Mouse (Mus musculus): ENCODE measurements around the gene Clns1a. TPM values are rescaled to one million over a fixed set of nuclear protein-coding genes. Genes with fewer than 3 reads are reported as not detected.

Clns1a gene
- polyA plus RNA-seq, 1 experiment from 2014 or later: 106 TPM

DNA sequence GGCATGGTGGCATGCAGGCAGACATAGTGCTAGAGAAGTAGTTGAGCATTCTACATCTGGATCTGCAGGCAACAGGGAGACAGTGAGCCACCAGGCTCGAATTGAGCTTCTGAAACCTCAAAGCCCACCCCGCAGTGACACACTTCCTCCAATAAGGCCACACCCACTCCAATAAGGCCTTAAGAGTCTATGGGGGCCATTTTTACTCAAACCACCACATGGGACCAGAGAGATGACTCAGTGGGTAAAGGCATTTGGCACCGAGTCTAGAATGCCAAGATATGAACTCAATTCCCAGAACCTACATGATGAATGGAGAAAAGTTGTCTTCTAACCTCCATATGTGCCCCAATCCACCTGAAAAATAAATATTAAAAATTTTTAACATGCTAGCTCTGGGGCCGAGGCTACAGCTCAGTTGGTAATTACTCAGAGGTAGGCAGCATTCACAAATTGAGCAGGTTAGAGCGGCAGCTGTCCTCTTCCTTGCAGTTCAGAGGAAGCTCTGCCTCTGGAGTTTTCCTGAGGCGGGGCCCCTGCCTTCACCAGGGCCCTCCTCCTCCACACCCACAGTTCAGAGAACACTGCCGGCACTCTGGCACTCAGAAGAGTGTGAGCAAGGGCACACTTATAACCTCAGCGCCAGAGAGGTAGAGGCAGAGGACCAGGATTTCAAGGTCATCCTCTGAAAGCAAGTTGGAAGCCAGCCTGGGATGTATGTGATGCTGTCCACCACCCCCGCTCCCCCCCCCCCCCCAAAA lies 70.2 kb downstream of the Clns1a start:
- Histone ChIP-seq H3K27ac (ENCODE audit: poor library complexity, severe bottlenecking) (no peak overlapping the region), H3K36me3 (no peaks in the 10 kb centered on the region), H3K9me3 (replicated peaks) (no peaks in the 10 kb centered on the region), H3K4me3 (no peak overlapping the region), H3K4me2 (no peak overlapping the region), H3K4me1 (replicated peaks) (no peaks in the 10 kb centered on the region), H3K27me3 (replicated peaks) (no peaks in the 10 kb centered on the region), H3K9ac (no peak overlapping the region)
- 68% methylated on average over 9 of the region's 9 CpGs for WGBS
- no peak for ATAC-seq (ENCODE audit: insufficient number of reproducible peaks, low FRiP score)

DNA sequence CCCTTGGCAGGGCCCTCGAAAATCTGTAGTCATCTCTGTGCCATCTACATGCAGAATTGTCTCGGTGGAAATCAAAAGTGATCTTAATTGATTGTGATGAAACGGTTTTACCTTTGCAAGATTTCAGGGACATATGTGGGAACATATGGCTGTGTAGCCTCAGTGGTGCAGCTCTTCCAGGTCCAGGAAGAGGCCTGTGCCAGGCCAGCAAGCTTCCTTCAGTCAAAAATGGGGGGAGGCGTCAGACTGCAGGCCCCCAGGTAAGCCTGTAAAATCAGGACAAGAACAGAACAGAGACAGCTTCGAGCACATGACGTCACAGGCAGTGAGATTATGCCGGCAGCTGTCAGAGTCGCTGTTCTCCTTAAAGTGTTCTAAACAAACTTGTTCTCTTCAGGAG lies 71.4 kb downstream of the Clns1a start:
- no peak overlapping the region for H3K27ac ChIP-seq (ENCODE audit: poor library complexity, severe bottlenecking)
- 69% methylated on average over 8 of the region's 8 CpGs for WGBS
- no peaks in the 10 kb centered on the region for H3K27me3 ChIP-seq (replicated peaks)
- no peak overlapping the region for H3K4me2 ChIP-seq
- H3K9me3 ChIP-seq (replicated peaks): no peaks in the 10 kb centered on the region
- H3K4me1 ChIP-seq (replicated peaks): no peaks in the 10 kb centered on the region
- ATAC-seq (ENCODE audit: insufficient number of reproducible peaks, low FRiP score): no peak
- no peaks in the 10 kb centered on the region for H3K36me3 ChIP-seq
- no peak overlapping the region for H3K9ac ChIP-seq
- H3K4me3 ChIP-seq: no peak overlapping the region

DNA sequence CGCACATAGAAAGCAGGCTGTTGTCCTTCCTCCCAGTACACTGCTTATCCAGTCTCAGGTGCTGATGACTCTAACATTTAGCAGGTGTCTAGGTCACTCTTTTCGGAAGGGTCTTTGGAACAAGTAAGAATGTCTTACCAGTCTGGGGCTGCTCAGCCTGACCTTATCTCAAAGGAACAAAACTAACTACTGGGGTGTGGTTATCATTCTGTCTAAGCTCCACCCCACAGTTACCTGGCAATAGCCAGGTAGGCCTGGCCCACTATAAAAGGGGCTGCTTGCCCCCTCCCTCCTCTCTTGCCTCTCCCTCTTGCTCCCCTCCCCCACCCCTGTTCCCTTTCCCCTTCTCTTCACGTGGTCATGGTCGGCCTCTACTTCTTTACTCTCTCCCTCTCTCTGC lies 72.6 kb downstream of the Clns1a start:
- H3K9me3 ChIP-seq (replicated peaks): no peaks in the 10 kb centered on the region
- no peaks in the 10 kb centered on the region for H3K4me1 ChIP-seq (replicated peaks)
- H3K36me3 ChIP-seq: no peaks in the 10 kb centered on the region
- no peak overlapping the region for H3K27ac ChIP-seq (ENCODE audit: poor library complexity, severe bottlenecking)
- no peak for ATAC-seq (ENCODE audit: insufficient number of reproducible peaks, low FRiP score)
- H3K4me2 ChIP-seq: no peak overlapping the region
- no peak overlapping the region for H3K4me3 ChIP-seq
- H3K27me3 ChIP-seq (replicated peaks): no peaks in the 10 kb centered on the region
- no peak overlapping the region for H3K9ac ChIP-seq
- WGBS: 68% methylated on average over 4 of the region's 4 CpGs

Other genes with a start within 250 kb of the Clns1a start
- 0.24 and 0.96 TPM in 2 replicates for gene Kctd14, start 245.3 kb upstream of the Clns1a start, polyA plus RNA-seq (2016; fragmentation: Nextera tagmentation; extraction: Ambion mirVana)
- gene Ints4, start 215.7 kb upstream of the Clns1a start, polyA plus RNA-seq (2016; fragmentation: Nextera tagmentation; extraction: Ambion mirVana): 31.1 and 32.8 TPM in 2 replicates
- gene Aamdc, start 117.1 kb upstream of the Clns1a start, polyA plus RNA-seq (2016; fragmentation: Nextera tagmentation; extraction: Ambion mirVana): 32.9 and 33.0 TPM in 2 replicates
- 15.7 and 16.4 TPM in 2 replicates for gene Rsf1, start 116.7 kb upstream of the Clns1a start, polyA plus RNA-seq (2016; fragmentation: Nextera tagmentation; extraction: Ambion mirVana)
- gene Aqp11, start 41.7 kb downstream of the Clns1a start, polyA plus RNA-seq (2016; fragmentation: Nextera tagmentation; extraction: Ambion mirVana): 2.5 TPM in 2 replicates
- 5.7 TPM in 2 replicates for gene Pak1, start 91.9 kb downstream of the Clns1a start, polyA plus RNA-seq (2016; fragmentation: Nextera tagmentation; extraction: Ambion mirVana)
- gene Gdpd4, start 223.3 kb downstream of the Clns1a start, polyA plus RNA-seq (2016; fragmentation: Nextera tagmentation; extraction: Ambion mirVana): not detected in 2 replicates

Measured in heart, embryonic 12.5 days (tissue).